Mouse (Mus musculus) kidney, adult 2 months (tissue): Measurements from ENCODE around the gene Plac9a.
"Not testable (repeated sequence)": the region's sequence is repeated elsewhere in the genome, so short reads cannot be mapped to it uniquely, and the experiment has no call there.

Experiments
- CTCF ChIP-seq: fragments of 200-500 bp; conservative IDR thresholded peaks from 2 replicates; pipeline ENCODE4 v1.5.1; 2011; ENCODE audit warnings: low read depth, mild to moderate bottlenecking, control low read depth, low read length, moderate library complexity, mixed read lengths; ENCODE audit not compliant: insufficient read depth, insufficient read length
- POLR2A ChIP-seq: fragments of 200-500 bp; IDR thresholded peaks from one replicate; pipeline ENCODE4 v1.6.1; 2011; ENCODE audit warnings: low read depth, low read length, control low read depth

DNA sequence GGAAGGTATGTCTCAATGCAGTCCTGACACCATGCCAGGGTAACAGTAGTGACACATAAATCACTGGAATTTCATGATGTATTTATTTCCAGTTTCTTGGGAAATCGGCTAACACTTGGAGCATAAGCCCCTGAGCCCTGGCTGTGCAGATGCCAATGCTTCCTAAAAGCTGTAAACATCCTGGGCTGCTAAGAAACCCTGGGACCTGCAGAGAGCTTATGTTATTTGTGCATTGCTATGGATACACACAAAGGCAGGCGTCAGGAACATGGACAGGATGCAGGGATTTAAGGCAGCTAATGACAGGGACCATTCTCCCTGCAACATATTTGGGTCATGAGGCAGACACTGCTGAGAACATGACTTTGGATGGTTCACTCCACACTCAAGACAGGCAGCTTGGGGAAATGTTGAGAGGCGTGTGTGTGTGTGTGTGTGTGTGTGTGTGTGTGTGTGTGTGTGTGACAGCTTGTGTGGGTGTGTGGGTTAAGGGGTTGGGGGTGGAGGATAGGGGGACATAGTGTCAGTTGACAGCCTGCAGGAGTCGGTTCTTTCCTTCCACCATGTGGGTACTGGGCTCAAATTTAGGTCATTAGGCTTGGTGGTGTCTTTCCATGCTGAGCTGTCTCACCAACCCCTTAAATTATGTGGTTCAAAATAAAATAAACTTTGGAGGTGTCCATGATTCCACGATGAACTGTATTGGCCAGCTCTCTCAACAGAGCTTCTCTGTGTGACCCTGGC is 15.7 kb upstream of the Plac9a start:
- not testable (repeated sequence) for TF ChIP-seq CTCF, POLR2A
